Mouse (Mus musculus): Measurements from ENCODE around the gene Caln1. TPM values are rescaled to one million over a fixed set of nuclear protein-coding genes. Genes with fewer than 3 reads are reported as not detected.
A peak's percentile ranks its signal among the peaks of the same experiment; 100 is the strongest.
"Not testable (repeated sequence)": the region's sequence is repeated elsewhere in the genome, so short reads cannot be mapped to it uniquely, and the experiment has no call there.

Caln1 gene
- total RNA-seq, 2 experiments from 2014 or later: 151 to 159 TPM

DNA sequence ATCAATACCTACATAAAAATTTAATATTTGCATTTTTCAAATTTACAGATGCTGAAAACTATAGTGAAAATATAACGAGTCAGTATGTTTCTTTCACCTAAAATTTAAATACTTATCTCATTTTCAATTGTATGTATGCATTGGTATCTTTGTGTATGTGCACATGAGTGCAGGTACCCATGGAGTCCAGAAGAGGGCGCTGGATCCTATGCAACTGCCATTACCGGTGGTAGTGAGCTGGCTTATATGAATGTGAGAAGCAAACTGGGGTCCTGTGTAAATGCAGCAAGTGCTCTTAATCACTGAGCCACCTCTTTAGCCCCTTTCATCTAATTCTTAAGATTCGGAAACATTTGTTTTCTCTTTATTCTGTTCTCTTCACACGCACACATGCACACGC lies 146.1 kb downstream of the Caln1 start:
- no peak for DNase-seq (ENCODE audit: low spot score in 2 of 2)

DNA sequence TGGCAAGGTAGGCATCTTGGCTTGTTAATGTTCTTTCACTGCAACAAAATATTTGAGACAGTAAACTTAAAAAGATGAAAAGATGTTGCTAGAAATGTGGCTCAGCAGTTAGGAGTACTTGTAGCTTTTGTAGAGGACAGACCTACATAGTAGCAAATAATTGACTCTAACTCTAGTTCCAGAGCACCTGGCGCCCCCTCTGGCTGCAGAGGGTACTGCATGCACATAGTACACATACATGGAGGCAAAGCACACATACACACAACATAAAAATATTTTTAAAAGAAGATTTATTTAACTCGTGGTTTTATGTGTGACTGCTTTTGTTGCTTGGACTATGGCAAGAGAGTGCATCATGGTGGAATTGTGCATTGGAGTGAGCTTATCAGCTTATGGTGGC lies 151.3 kb downstream of the Caln1 start:
- DNase-seq (ENCODE audit: low spot score in 2 of 2): no peak

DNA sequence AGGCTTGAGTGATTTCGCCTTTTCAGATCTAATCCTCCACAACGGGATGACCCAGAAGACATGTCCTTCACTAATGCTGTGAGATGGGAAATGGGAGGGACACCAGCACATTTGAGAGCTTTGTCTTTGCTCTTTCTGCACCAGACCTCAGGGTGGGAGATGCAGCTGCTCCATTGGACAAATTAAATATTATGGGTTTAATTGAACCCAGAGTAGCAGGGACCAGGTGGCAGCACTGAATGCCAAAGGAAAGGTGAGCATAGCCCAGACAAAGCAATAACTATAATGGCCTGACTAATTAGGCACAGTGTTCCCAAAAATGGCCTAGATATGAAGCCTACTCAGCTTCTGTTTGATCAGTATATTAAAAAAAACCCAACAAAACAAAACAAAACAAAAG lies 158.2 kb downstream of the Caln1 start:
- DNase-seq (ENCODE audit: low spot score in 2 of 2): no peak

- no peak for DNase-seq (ENCODE audit: low spot score in 2 of 2)
Measured at GRCm38 (mm10) chr5:130547496-130547895, 178.2 kb downstream of the Caln1 start.

GRCm38 (mm10) chr5:130553916-130554315 lies 184.7 kb downstream of the Caln1 start:
- no peak for DNase-seq (ENCODE audit: low spot score in 2 of 2)

GRCm38 (mm10) chr5:130563146-130563545 lies 193.9 kb downstream of the Caln1 start:
- DNase-seq (ENCODE audit: low spot score in 2 of 2): no peak

DNA sequence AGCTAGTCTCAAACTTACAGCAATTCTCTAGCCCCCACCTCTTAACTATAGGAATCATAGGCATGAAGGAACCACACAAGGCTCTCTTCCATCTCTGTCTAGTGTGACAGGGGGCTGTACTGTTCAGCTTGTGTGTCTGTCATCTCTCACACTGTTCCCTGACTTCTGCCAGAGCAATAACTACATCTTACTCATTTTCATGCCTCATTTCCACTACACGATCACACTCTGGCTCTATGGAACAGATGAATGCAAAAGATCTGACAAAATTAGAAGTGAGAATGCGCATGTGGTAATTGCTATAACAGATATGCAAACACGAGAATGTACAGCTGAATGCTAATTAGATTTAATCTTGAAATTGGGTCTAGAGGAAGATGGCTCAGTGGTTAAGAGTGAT lies 196.7 kb downstream of the Caln1 start:
- no peak for DNase-seq (ENCODE audit: low spot score in 2 of 2)

- DNase-seq (ENCODE audit: low spot score in 2 of 2): no peak
Measured at GRCm38 (mm10) chr5:130577581-130577980, 208.3 kb downstream of the Caln1 start.

DNA sequence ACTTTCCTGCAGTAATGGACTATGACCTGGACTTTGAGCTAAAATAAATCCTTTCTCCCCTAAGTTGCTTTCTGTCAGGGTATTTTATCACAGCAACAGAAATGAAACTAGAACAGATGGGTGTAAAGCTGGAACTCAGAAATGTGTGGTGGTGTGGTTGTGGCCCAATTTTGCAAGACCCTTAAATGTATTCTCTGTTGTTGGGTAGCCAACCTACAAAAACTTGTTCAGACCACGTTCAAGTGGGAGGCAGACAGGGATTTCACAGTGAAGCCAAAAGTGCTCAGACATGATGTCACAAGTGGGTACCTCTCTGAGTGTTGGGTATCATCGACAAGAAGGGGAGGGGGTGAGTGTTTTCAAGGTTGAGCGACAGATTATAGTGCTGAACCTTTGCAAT lies 214.8 kb downstream of the Caln1 start:
- DNase-seq (ENCODE audit: low spot score in 2 of 2): no peak

DNA sequence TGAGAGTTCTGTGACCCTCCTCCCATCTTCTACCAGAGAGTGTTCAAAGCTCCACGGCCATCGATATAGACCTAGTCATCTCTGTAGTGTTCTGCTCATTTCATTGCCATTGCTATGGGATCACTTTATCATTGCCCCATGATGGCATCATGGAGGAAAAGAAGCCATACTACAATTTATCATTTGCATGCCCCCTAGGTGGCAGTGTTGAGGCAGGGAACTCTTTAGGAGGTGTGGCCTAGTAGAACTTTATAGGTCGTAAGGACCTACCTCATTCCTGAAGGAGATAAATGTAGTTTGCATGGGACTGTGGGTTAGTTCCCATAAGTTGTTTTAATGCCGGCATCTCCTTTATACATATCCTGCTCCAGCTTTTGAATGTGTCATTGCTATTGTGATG lies 217.0 kb downstream of the Caln1 start:
- DNase-seq (ENCODE audit: low spot score in 2 of 2): no peak

DNA sequence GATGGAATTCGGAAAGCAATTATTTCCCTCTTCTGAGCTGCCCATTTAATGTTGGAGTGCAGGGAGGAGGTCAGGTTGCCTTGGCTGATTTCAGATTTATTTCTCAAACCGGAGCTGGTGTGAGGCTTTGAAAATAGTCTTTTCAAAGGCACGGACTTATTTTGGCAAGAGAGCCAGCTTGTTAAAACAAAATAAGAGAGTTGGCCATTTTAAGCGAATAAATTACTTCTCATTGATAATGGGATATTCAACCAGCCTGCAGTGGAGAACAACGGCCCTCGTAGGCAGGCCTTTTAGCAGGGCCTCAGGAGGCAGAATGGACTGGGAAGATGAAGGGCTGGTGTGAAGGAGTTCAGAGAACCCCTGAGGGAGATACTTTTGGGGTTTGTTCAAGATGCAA lies 227.3 kb downstream of the Caln1 start:
- peak in 1 of 2 experiments; percentile 11 for DNase-seq (ENCODE audit: low spot score in 2 of 2)

GRCm38 (mm10) chr5:130613657-130614056 lies 244.4 kb downstream of the Caln1 start:
- no peak for DNase-seq (ENCODE audit: low spot score in 2 of 2)

DNA sequence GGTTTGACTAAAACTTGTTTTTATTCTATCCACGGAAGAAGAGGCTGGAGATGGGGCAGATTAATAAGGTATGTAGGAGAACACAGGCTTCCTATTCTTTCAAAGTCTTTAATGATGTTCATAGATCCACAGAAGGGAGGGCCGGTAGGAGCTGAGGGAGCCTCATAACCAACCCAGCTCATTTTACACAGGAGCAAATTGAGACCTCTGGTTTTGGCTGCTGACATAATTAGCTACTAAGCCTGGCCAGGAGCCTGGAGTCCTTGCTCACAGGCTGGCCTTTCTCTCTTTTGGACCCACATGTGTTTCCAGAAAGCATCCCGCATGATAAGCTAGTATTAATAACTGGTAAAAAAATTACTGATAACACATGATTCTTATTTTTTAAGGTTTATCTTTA lies 245.0 kb downstream of the Caln1 start:
- peak in 1 of 2 experiments; percentile 27 for DNase-seq (ENCODE audit: low spot score in 2 of 2)

DNA sequence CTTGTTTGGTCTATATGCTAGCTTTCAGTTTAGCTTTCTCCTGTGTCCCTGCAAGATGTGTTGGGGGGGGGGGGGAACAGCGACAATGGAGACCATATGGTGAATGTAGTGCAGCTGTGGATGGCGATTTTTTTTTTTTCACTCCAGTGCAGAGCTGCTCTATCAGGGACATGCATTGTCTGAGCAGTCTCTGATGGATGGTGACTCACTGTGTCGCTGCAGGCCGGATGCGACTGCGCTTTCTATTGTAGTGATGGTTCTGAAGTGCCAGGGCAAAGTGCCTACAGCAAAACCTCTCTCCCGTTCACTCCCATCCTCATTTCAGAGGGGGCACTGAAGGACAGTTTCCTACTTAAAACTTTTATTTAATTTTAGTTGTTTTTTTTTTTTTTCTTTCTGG lies 250.8 kb downstream of the Caln1 start:
- DNase-seq (ENCODE audit: low spot score in 2 of 2): no peak

- DNase-seq (ENCODE audit: low spot score in 2 of 2): peak; percentile 26 to 49
Measured at GRCm38 (mm10) chr5:130623206-130623605, 254.0 kb downstream of the Caln1 start.

DNA sequence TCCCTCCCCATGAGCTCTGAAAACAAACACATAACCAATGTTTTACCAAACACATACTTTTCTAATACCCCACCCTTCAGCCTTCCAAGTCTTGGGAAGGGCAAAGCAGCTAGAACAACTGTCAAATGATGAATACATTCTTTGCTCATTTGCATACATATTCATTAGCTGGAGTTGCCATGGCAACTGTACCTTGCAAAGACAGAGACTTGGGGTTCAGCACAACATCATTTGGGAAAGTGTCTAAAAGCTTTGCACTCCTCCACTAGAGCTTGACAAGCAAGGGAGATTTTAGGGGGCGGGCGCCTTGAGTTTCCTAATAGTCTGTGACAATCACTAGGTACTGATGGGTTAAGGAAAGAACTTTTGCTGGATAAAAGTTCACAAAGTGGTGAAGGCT lies 258.5 kb downstream of the Caln1 start:
- no peak for DNase-seq (ENCODE audit: low spot score in 2 of 2)

- no peak for DNase-seq (ENCODE audit: low spot score in 2 of 2)
Measured at GRCm38 (mm10) chr5:130635397-130635796, 266.1 kb downstream of the Caln1 start.

GRCm38 (mm10) chr5:130641881-130642280 lies 272.6 kb downstream of the Caln1 start:
- DNase-seq (ENCODE audit: low spot score in 2 of 2): no peak

DNA sequence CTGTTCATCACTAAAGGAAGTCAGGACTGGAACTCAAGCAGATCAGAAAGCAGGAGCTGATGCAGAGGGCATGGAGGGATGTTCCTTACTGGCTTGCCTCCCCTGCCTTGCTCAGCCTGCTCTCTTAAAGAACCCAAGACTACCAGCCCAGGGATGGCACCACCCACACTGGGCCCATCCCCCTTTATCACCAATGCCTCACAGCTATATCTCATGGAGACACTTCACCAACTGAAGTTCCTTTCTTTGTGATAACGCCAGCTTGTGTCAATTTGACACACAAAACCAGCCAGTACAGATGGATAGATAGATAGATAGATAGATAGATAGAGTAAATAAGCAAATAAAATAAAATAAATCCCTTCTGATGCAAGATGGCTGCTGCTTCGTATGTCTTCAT lies 276.9 kb downstream of the Caln1 start:
- not testable (repeated sequence) for DNase-seq (ENCODE audit: low spot score in 2 of 2)

- no peak for DNase-seq (ENCODE audit: low spot score in 2 of 2)
Measured at GRCm38 (mm10) chr5:130658141-130658540, 288.9 kb downstream of the Caln1 start.

GRCm38 (mm10) chr5:130666091-130666490 lies 296.8 kb downstream of the Caln1 start:
- DNase-seq (ENCODE audit: low spot score in 2 of 2): no peak

GRCm38 (mm10) chr5:130672588-130672987 lies 303.3 kb downstream of the Caln1 start:
- DNase-seq (ENCODE audit: low spot score in 2 of 2): no peak

DNA sequence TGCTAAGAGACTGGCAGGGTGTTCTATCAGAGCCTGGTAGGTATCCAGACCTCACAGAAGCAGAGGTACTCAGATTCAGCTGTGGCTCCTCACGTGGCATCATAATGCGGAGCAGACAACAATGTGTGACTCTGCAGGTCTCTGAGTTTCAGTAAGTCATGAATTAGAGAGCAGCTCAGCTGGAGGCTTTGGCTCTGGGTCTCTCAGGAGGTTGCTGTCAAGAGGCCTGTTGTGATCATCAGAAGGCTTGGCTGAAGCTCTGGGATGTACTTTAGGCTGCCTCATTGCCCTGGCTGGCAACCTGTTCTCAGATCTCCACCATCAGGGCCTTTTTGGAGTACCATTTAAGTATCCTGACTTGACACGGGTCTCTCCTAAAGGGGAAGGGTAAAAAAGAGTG lies 303.8 kb downstream of the Caln1 start:
- no peak for DNase-seq (ENCODE audit: low spot score in 2 of 2)

GRCm38 (mm10) chr5:130677895-130678294 lies 308.6 kb downstream of the Caln1 start:
- no peak for DNase-seq (ENCODE audit: low spot score in 2 of 2)

Measured in layer of hippocampus, postnatal 14 days (tissue).